Mouse (Mus musculus): Measurements from ENCODE around the gene Ddx23. TPM values are rescaled to one million over a fixed set of nuclear protein-coding genes. Genes with fewer than 3 reads are reported as not detected.
A peak's percentile ranks its signal among the peaks of the same experiment; 100 is the strongest.

The Ddx23 gene
- polyA plus RNA-seq, 1 experiment from 2014 or later = 24.1 TPM

DNA sequence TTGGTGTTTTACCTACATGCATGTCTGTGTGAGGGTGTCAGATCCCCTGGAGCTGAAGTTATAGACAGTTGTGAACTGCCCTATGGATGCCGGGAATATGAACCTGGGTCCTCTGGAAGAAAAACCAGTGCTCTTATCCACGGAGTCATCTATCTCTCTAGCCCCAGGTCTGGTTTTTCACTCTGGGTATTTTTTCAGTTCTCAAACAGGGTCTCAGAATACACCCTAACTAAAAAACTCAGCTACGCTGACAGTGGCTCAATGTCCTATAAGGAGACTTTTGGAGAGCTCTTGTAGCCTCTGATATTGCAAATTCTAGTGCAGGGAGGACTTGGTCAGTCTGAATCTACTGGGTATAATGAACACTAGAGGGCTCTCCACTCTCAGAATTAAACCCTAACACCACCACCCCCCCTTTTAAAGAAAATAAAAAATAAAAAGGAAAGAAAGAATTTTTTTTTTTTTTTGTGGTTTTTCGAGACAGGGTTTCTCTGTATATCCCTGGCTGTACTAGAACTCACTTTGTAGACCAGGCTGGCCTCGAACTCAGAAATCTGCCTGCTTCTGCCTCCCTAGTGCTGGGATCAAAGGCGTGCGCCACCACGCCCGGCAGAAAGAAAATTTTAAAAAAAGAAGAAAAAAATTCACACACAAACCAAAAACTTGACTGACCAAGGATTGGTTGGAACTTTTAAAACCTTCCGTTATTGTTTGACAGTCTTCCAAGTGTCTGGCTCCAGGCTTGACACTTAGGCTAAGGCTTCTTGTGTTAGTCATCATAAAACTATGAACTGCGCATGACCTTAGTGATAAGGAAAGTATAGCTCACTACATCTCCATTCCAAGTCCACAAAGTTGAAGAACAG is 1.6 kb upstream of the Ddx23 start:
- no peak overlapping the region for H3K27ac ChIP-seq
- no peaks in the 10 kb centered on the region for H3K27me3 ChIP-seq
- H3K9me3 ChIP-seq = no peaks in the 10 kb centered on the region
- no peak overlapping the region for H3K4me2 ChIP-seq
- peaks cover 8% of the 10 kb centered on the region; the same call in 1 of the 2 replicates for H3K36me3 ChIP-seq (replicated peaks)
- H3K4me3 ChIP-seq (replicated peaks) = no peak overlapping the region
- no peak for ATAC-seq (ENCODE audit: low FRiP score)
- no peak overlapping the region for H3K9ac ChIP-seq
- 81% methylated on average over 11 of the region's 11 CpGs for WGBS
- peaks cover 12% of the 10 kb centered on the region for H3K4me1 ChIP-seq

DNA sequence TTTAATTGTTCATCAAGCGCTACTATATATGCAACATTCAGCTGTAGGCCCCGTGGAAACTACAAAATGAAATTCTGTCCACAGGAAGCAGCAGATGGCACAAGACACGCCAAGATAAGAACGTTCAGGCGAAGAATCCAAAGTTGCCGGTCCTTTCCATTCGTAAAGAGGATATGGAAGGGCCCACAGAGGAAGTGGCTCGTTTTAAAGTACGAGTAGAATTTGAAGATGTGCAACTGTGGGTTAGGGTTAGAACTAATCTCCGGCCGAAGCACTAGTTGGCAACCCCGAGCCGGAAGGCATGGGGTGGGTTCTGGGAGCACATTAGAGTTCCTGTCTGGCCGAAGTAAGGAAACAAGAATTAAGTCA is 512 bp downstream of the Ddx23 start:
- peaks cover 12% of the 10 kb centered on the region for H3K4me1 ChIP-seq
- peak overlapping the region; percentile 85 for H3K4me2 ChIP-seq
- peak overlapping the region; percentile 85 for H3K27ac ChIP-seq
- no peaks in the 10 kb centered on the region for H3K9me3 ChIP-seq
- 2% methylated on average over 14 of the region's 14 CpGs for WGBS
- H3K36me3 ChIP-seq (replicated peaks) = peaks cover 28% of the 10 kb centered on the region
- no peak for ATAC-seq (ENCODE audit: low FRiP score)
- H3K9ac ChIP-seq = peak overlapping the region; percentile 87
- peak overlapping the region; percentile 92 for H3K4me3 ChIP-seq (replicated peaks)
- H3K27me3 ChIP-seq = no peaks in the 10 kb centered on the region

DNA sequence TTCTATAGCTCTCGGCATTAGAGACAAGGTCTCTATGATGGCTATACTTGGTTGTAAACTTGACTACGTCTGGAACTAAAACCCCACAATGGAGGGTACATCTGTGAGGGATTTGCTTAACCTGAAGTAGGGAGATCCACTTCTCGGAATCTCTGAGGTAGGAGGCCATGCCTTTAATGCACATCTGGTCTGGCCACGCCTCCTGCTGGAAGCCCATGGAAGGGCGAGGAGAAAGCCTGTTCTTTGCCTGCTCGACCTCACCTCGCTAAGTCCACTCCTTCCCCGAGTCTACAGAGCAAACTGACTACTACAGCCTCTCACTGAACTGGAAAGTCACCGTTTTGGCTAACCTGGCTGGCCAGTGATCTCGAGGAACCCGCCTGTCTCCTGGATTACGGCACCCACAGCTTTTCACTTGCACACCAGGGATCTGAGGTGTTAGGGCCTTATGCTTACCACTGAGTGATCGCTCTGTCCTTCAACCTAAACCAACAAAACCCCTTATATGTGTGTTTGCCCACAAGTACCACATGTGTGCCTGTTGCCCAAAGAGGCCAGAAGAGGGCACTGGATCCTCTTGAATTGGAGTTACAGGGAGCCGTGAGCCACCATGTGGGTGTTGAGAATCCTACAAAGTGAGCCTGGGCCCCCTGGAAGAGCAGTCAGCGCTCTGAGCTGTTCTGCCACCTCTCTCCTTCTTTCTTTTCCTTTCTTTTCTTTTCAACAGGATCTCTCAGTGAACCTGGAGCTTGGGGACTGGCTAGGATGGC is 5.5 kb downstream of the Ddx23 start:
- Histone ChIP-seq H3K9me3 (no peaks in the 10 kb centered on the region), H3K9ac (no peak overlapping the region), H3K4me2 (no peak overlapping the region), H3K4me1 (peaks cover 12% of the 10 kb centered on the region), H3K27ac (no peak overlapping the region), H3K27me3 (no peaks in the 10 kb centered on the region), H3K36me3 (replicated peaks) (peaks cover 76% of the 10 kb centered on the region), H3K4me3 (replicated peaks) (no peak overlapping the region)
- ATAC-seq (ENCODE audit: low FRiP score) = no peak
- WGBS = 85% methylated on average over 15 of the region's 15 CpGs

DNA sequence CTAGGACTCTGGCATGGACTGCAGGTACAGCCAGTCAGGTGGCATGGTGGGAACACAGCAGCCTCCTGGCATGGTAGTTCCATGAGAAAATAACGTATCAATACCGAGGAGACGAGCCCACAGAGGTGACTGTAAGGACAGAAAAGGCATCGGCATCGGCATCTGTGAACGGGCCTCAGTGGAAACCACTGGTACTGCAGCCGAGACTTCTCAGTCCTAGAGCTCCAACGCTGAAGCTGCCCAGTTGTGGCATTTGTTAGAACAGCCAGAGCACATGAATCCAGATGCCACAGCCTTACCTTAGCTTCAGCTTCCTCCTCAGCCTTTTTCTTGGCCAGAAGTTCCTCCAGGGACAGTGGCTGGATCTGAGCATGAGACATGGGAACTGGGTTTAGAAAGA is 10.5 kb downstream of the Ddx23 start:
- H3K9me3 ChIP-seq = no peaks in the 10 kb centered on the region
- H3K27me3 ChIP-seq = no peaks in the 10 kb centered on the region
- H3K36me3 ChIP-seq (replicated peaks) = peaks cover 98% of the 10 kb centered on the region
- 93% methylated on average over 8 of the region's 8 CpGs for WGBS
- no peak overlapping the region for H3K9ac ChIP-seq
- no peak overlapping the region for H3K27ac ChIP-seq
- H3K4me2 ChIP-seq = no peak overlapping the region
- no peak for ATAC-seq (ENCODE audit: low FRiP score)
- no peak overlapping the region for H3K4me3 ChIP-seq (replicated peaks)
- H3K4me1 ChIP-seq = no peaks in the 10 kb centered on the region

DNA sequence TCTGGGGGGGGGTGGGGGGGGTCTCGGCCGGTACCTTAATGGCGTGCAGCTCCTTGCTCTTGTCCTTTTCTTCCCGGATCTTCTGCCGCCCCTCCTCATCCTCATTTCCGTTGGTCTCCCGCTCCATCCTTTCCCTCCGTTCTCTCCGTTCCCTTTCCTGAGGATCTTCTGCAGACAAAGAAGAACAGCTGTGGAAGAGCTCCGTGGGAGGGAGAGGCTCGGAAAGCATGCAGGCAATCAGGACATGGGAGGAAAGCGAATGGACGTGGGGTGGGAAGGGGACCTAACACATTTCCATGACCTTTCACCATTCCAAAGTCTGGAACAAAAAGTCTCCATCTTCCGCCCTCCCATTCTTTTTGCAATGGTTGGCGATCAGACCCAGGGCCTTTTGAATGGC is 11.3 kb downstream of the Ddx23 start:
- no peak overlapping the region for H3K4me2 ChIP-seq
- H3K9ac ChIP-seq = no peak overlapping the region
- H3K4me3 ChIP-seq (replicated peaks) = no peak overlapping the region
- ATAC-seq (ENCODE audit: low FRiP score) = no peak
- no peaks in the 10 kb centered on the region for H3K9me3 ChIP-seq
- peaks cover 98% of the 10 kb centered on the region for H3K36me3 ChIP-seq (replicated peaks)
- no peaks in the 10 kb centered on the region for H3K27me3 ChIP-seq
- no peaks in the 10 kb centered on the region for H3K4me1 ChIP-seq
- WGBS = 91% methylated on average over 15 of the region's 15 CpGs
- no peak overlapping the region for H3K27ac ChIP-seq

DNA sequence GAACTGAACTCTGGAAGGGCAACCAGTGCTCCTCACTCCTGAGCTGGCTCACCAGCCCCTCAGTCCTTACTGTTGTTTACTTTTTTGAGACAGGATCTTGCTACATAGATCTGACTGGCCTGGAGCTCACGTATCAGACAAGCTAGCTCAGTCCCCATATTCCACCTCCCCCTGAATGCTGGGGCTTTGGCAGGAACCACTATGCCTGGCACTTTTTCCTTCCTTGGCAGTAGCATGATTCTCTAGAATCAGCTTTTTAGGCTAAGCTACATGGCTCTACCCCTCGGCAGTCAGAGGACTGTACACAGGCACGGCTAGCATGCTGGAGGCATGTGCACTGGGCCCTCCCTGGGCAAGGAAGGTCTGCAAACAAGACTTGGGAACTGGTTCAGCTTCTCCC is 14.6 kb downstream of the Ddx23 start:
- Histone ChIP-seq H3K27me3 (no peaks in the 10 kb centered on the region), H3K4me1 (no peaks in the 10 kb centered on the region), H3K4me3 (replicated peaks) (no peak overlapping the region), H3K4me2 (no peak overlapping the region), H3K9me3 (no peaks in the 10 kb centered on the region), H3K27ac (no peak overlapping the region), H3K36me3 (replicated peaks) (peaks cover 99% of the 10 kb centered on the region), H3K9ac (no peak overlapping the region)
- no peak for ATAC-seq (ENCODE audit: low FRiP score)
- 92% methylated on average over 3 of the region's 3 CpGs for WGBS

DNA sequence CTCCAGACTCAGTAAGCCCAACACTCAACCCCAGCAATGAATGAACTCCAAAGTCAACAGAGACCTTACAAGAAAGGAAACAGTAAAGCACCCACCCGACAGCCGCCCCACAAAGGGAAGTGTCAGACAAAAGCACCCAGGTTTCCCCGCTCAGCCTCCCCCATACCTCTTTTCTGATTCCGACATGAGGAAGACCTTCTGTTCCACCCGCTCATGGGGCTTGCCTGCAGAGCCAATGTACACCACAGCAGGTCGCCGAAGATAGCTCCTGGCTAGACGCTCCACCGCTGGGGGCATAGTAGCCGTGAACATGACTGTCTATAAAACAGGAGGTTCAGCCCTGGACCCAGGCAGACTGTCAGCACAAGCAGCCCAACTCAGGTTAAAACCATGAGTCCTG is 15.4 kb downstream of the Ddx23 start:
- Histone ChIP-seq H3K27ac (no peak overlapping the region), H3K9me3 (no peaks in the 10 kb centered on the region), H3K27me3 (no peaks in the 10 kb centered on the region), H3K36me3 (replicated peaks) (peaks cover 98% of the 10 kb centered on the region), H3K4me3 (replicated peaks) (no peak overlapping the region), H3K9ac (no peak overlapping the region), H3K4me1 (no peaks in the 10 kb centered on the region), H3K4me2 (no peak overlapping the region)
- 90% methylated on average over 10 of the region's 10 CpGs for WGBS
- no peak for ATAC-seq (ENCODE audit: low FRiP score)

DNA sequence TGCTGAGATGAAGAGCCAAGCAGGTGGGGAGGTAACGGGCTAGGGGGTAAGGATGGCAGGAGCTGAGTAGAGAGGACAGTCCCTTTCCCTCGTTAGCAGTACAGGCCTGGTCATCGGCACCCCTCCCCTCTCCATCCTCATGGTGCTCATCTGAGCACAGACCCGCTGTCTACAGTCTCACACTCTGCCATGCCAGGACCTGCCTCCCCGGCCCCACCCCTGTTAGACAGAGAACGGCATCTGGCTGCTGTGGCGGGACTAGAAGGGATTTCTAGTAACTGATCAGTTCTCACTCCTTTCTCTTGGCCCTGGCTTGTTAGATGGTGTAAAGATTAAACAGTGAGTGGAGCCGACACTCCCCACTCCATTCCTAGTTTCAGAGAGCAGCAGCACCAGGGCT is 16.0 kb downstream of the Ddx23 start:
- Histone ChIP-seq H3K27me3 (no peaks in the 10 kb centered on the region), H3K4me2 (no peak overlapping the region), H3K9me3 (no peaks in the 10 kb centered on the region), H3K4me3 (replicated peaks) (no peak overlapping the region), H3K27ac (no peak overlapping the region), H3K4me1 (no peaks in the 10 kb centered on the region), H3K36me3 (replicated peaks) (peaks cover 98% of the 10 kb centered on the region), H3K9ac (no peak overlapping the region)
- ATAC-seq (ENCODE audit: low FRiP score) = no peak
- WGBS = 86% methylated on average over 8 of the region's 8 CpGs

DNA sequence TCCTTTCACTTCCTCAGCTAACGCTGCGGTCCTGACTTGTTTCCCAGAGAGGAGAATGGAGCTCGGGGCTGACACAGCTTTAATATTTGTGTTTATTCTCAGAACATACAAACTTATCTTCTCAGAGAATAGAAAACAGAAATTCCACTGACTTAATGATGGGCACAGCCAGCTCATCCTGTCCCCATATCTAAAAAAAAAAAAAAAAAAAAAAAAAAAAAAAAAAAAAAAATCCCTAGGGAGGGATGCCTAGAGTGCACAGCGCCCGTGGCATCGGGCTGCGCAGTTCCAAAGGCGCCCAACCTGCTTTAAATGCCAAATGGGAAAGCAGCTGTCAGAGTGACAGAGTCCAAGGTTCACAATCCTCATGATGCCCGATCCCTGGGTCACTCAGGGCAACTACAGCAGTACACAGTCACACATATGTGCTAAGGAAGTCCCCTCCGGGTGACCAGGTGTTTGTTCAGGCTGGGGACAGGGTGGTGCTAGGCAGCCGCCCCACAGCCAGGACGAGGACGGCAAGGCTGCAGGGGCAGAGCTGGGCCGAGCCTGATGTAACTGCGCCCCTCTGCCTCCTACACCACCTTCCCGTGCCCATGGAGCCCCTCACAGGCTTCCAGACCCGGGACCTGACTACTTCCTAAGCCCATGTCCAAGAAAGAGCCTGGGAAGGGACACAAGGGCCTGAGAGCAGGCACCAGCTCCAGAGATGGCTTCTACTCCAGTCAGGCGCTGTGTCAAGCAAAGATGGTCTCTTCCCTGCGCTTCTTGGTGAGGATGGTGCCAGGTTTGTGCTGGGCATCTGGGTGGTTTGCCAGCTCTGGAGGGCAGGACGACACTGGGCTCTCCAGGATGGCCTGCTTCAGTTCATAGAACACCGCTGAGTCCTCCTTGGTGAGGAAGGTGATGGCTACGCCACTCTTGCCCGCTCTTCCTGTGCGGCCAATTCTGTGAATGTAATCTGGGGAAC is 17.4 kb downstream of the Ddx23 start:
- no peaks in the 10 kb centered on the region for H3K9me3 ChIP-seq
- no peaks in the 10 kb centered on the region for H3K27me3 ChIP-seq
- 92% methylated on average over 24 of the region's 24 CpGs for WGBS
- no peak overlapping the region for H3K9ac ChIP-seq
- no peak overlapping the region for H3K27ac ChIP-seq
- peaks cover 98% of the 10 kb centered on the region for H3K36me3 ChIP-seq (replicated peaks)
- no peak overlapping the region for H3K4me2 ChIP-seq
- H3K4me1 ChIP-seq = no peaks in the 10 kb centered on the region
- peak; percentile 13; the same call in 1 of the 2 replicates for ATAC-seq (ENCODE audit: low FRiP score)
- H3K4me3 ChIP-seq (replicated peaks) = no peak overlapping the region

DNA sequence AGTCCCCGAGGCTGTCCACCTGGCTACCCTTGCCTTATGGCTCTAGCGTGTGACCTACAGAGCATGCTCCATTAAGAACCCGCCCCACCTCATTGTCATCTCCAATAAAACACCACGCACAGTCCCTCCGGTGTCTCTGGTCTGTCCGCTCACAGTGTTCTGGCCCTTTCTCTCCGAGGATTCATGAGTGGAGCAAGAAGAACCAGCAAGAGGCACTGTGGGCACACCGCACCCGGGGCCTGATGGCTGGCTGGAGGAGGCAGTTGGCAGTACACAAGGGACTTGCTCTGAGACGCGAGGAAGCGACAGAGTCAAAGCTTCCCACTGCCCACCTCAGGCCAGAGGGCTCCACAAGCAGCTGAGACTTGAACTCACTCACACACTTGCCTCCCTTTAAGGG is 18.3 kb downstream of the Ddx23 start:
- 0 out of 2 replicates have a peak, but pooled peaks cover 3% of the 10 kb centered on the region for H3K27me3 ChIP-seq
- WGBS = 93% methylated on average over 12 of the region's 12 CpGs
- H3K4me2 ChIP-seq = no peak overlapping the region
- no peaks in the 10 kb centered on the region for H3K4me1 ChIP-seq
- ATAC-seq (ENCODE audit: low FRiP score) = no peak
- no peaks in the 10 kb centered on the region for H3K9me3 ChIP-seq
- no peak overlapping the region for H3K4me3 ChIP-seq (replicated peaks)
- peaks cover 98% of the 10 kb centered on the region for H3K36me3 ChIP-seq (replicated peaks)
- no peak overlapping the region for H3K27ac ChIP-seq
- H3K9ac ChIP-seq = no peak overlapping the region

DNA sequence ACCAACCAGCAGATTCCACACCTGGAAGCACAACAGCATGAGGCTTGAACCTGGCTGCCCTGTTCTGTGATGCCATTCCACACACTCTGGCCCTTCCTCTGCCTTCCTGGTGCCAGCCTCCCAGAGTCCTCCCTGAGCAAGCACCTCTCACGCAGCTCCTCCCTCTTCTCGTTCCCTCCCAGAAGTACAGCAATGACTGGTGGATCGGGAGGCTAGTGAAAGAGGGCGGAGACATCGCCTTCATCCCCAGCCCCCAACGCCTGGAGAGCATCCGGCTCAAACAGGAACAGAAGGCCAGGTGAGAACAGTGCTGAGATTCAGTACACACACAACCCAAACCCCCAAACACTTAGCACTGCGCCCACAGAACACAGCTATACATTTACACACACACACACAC is 22.5 kb downstream of the Ddx23 start:
- no peak overlapping the region for H3K27ac ChIP-seq
- H3K9ac ChIP-seq = no peak overlapping the region
- H3K4me2 ChIP-seq = no peak overlapping the region
- no peak for ATAC-seq (ENCODE audit: low FRiP score)
- WGBS = 31% methylated on average over 8 of the region's 8 CpGs
- peaks cover 27% of the 10 kb centered on the region for H3K4me1 ChIP-seq
- no peaks in the 10 kb centered on the region for H3K9me3 ChIP-seq
- H3K27me3 ChIP-seq = peaks cover 22% of the 10 kb centered on the region
- H3K4me3 ChIP-seq (replicated peaks) = no peak overlapping the region
- H3K36me3 ChIP-seq (replicated peaks) = peaks cover 57% of the 10 kb centered on the region

DNA sequence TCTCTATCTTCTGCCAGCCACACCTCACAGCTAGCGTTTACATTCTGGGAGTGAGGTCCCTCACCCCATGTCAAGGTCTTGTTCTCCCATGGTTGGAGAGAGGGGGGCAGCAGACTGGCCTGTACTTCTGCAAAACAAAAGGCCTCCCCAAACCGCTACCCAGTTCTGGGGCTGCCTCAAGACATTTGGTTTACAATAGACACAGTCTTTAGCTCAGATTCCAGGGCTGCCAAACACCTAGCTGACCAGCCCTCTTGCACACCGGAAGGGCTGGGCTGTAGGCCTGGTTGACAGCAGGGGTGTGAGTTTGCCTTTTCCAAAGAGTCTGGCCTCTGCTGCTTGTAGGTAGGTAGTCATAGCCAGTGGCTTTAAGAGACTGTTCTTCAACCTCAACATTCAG is 25.5 kb downstream of the Ddx23 start:
- Histone ChIP-seq H3K36me3 (replicated peaks) (peaks cover 29% of the 10 kb centered on the region), H3K27ac (no peak overlapping the region), H3K9ac (no peak overlapping the region), H3K4me2 (peak overlapping the region; percentile 90; the same call in 1 of the 2 replicates), H3K27me3 (peaks cover 41% of the 10 kb centered on the region), H3K9me3 (no peaks in the 10 kb centered on the region), H3K4me1 (peaks cover 48% of the 10 kb centered on the region), H3K4me3 (replicated peaks) (no peak overlapping the region)
- ATAC-seq (ENCODE audit: low FRiP score) = no peak
- WGBS = 22% methylated on average over 3 of the region's 3 CpGs

All from forebrain, embryonic 12.5 days (tissue).